Mouse (Mus musculus) ovary, postnatal 36 days (tissue): Measurements from ENCODE around the gene Esr1.

Experiments
- DNase-seq: peaks from one replicate; pipeline ENCODE4 v3.0.0; 2022; ENCODE audit warnings: low spot score, mixed read lengths

Gene Esr1

DNA sequence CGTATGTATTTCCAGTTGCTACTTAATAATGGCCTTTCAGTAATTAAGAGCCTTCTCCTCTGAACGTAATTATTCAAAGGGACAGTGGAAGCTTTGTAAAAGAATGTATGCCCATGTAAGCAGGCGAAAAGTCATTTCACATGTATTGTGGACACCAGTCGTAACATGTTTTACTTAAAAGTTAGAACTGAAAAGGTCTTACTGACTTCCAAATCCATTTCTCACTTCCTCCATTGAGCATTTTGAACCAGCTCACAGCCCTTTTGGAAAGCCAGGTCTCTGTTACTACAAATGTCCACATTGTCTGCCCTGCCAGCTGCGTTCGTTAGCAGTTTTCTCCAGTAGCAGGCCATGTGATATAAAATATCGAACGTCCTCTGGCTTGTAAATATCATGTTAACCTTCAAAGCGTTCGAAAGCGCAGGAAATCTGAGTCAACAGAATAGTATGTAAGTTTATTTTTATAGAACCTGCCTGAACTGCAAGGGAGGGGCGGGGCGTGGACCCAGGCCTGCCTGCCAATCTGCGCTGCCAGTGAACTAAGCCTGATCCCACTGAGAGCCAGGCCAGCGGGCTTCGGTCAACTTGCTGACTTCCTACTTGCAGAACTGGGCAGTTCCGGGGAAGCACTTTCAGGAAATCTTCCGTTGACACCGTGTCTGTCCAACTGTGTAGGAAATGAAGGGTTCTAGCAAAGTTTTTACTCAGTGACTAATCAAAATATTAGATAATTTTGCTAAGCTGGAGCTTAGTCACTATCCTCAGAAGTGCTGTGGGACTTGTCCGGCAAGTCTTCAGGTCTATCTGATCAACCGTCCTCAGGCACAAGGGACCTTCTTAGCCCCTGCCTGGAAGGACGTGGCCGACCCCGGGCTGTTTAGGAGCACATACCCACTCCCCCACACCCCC is 9.5 kb downstream of the Esr1 start:
- DNase-seq = peak; percentile 68

DNA sequence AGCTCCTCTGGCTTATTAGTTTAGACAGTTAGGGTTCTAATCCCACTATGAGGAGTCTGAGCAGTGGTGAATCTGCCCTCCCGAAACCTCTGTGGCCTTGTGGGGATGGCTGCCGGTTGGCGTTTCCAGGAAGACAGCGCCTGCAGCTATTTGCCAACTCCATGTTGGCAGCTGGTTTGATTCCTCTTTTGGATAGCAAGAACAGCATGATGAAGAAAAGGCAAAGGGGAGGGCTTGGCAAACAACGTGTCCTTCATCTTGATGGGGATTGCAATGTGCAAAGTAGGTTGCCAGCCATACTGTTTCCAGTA is 10.1 kb downstream of the Esr1 start:
- DNase-seq = no peak

DNA sequence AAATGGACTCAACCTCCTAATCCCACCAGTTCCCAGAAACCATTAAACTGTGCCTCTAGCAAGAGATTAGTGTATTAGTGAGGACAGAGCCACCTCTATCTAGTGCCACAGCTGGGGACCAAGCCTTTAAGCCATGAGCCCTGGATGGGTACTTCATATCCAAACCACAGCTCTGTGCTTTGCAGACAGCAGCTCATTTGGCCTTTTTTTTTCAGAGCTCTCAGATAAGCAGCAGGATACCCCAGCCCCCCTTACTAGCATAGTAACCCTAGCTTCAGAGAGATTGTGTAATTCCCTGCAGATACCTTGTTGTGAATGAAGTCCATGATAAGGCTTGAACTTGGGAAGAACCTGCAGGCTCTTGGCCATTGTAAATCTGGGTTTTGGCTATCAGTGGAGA is 11.9 kb downstream of the Esr1 start:
- no peak for DNase-seq

DNA sequence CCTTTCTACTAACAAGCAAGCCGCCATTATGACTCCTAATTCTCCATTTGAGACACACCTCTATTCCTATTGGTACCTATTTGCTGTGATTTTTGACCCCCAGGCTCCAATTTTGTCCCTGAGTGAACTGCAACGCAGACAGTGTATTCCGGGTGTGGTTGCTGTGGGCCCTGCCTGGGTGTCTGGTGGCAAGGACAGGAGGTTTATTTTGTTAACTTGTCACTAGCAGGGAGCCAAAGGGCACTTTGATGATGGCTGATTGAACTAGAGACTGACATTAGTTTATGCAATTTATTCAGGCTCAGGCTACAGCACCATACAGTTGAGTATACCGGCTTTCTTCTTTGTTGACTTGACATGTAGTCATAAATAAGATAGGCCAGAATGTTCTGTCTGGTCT is 13.2 kb downstream of the Esr1 start:
- DNase-seq = no peak

DNA sequence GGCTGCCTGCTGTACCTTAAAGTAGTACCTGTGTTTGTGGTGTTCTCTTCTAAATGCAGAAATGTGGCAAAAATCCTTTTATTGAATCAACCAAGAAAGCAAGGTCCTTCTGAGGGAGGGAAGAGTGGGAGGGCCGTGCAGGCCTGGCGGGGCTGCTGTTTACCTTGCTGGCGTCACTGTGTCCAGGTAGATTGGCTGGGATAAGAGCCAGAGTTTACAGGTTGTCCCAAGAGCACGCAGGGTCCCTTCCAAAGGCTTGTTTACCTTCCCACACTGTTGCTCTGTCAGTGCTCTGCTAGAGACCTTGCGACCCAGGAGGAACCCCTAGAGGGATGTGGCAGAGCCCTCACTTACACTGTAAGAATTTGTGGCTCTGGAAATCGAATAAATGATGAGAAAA is 13.9 kb downstream of the Esr1 start:
- no peak for DNase-seq

DNA sequence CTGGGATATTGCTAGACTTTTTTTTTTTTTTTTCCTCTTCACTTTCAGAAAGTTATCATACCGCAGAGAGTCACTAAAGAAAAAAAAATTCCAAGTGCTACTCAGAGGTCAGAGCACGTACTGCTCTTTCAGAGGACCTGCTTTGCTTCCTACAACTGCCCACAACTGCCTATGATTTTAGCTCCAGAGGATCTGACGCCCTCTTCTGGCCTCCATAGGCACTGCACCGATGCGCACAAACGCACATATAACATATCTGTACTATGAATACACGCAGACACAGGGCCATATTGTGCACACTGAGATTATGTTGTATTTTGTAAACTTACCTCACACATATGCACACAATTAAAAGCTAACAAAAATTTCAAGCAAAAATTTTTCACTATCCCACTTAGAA is 15.0 kb downstream of the Esr1 start:
- DNase-seq = no peak

DNA sequence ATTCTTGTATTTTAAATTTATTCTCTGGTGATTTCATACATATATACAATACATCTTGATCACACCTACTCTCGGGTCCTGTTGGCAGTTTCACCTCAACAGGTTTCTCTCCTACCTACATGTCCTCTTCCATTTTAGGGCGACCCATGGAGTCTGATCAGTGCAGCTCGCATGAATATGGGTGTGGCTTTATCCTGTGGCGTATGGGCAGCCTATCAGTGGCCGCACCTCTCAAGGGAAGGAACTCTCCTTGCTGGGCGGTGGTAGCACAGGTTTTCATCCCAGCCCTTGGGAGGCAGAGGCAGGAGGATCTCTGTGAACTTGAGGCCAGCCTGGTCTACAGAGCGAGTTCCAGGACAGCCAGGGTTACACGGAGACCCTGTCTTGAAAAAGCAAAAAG is 15.6 kb downstream of the Esr1 start:
- no peak for DNase-seq

DNA sequence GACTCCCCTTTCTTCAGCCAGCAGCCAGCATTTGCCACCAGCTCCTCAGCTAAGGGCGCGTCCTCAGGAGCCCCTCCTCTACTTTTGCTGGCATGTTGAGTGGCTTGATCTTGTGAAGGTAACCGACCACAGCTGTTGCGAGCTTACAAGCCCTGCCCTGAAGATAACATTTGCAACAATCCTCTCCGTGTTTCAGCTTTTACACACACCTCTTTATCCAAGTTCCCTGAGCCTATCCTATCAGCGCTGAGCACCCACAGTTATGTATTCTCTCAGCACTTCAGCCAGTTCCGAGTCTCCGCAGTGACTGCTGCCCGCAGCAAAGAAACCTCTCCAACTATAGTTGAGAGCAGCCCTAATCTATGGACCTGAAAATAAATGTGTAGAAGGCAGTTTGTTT is 16.0 kb downstream of the Esr1 start:
- DNase-seq = no peak

DNA sequence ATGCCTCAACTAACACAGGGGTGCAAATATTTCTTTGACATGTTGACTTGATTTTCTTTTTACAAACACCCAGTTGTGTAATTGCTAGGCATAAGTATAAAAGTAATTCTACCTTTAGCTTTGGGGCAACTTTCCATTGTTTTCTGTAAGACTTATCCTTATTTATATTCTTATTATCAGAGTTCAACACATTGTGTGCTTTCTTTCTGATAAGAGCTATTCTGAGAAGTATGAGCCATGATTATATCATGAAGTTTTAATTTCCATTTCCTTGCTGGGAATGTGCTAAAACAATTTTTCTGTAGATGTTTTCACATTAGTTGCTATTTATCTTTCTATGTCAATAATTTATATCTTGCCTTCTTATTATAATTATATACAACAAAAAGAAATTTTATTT is 17.9 kb downstream of the Esr1 start:
- DNase-seq = no peak

DNA sequence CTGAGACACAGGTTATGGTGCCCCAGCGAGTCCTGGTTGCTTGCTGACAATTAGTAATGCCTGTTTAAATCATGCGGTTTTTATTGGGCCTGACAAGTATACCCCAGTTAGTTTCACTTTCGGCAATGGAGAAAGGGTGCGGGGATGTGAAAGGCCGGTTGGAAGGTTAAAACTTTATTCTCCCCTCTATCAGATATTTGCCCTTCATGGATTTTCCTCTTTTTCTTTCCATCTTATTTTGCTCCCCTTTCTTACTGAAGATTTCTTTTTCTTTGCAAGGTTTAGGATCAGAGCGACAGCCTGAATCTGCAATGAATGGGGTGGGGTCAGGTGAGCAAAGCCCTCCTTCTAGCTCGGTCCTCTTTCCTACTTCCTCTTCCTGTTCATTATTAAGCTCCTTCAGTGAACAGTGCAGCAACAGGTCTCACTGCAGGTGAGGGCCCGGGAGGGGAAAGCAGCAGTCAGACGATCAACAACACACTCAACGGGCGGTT is 20.9 kb downstream of the Esr1 start:
- DNase-seq = no peak

DNA sequence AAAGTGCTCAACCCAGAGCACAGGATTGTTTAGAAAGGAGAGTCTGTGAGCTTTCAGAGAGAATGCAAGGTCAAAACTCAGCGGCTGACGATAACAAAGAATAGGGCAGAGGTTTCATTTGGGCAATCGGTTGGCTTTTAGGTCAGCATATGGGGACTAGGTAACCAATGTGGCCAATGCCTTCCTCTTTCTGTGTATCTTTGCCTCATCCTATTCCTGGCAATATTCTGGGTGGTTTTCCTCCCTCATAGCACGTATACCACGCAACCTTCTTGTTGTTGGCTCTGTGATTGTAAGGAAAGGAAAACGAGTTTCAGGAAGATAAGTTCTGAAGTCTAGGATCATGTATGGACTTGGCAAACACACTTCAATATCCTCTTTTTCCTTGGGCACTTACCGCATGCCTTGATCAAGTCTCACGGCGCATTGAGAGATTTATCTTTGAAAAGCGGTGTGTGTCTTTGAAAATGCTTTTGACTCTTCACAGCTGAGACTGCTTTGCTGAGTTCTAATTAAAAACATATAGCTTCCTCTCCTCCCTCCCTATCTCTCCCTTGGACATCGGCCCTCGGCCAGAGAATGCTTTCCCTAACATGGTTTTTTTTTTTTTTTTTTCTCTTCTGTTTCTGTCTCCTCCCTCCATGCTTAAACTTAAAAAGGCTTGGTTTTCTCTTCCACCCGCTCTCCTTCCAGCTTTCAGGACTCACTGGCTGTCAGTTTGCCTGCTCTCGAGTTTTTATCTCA is 22.1 kb downstream of the Esr1 start:
- no peak for DNase-seq

DNA sequence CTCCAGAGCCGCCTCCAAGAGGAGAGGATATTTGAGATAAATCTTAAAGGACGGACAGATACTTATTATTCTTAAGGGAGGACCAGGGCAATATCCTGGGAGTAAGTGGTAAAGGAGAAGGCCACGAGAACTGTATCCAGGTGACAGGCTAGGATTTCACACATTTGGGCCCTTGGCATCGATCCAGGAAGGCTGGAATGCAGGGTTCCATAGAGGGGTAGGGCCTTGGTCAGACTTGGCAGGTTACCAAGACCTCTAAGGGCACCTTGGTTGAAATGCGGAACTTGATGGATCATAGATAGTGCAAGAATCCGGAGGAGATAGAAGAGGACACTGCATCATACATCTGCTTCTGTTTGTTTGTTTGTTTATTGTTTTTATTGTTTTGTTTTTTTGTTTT is 24.3 kb downstream of the Esr1 start:
- no peak for DNase-seq

DNA sequence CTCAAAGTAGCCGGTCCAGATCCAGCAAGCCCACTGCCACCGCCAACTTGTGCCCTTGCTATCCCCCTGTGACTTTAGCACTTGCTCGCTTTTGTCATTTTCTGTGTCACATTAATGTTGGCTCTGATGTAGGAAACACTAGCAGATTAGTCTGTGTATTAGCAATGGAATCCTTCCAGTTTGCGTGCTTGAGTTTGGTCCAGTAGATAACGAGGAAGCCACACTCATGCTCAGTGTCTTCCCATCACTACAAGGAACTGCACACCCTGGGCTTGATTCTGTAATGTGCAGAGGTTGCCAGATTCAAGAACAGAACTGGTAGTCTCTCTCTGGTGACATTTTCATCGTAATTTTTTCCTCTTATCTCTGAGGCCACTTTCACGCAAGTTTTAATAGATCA is 34.7 kb downstream of the Esr1 start:
- DNase-seq = no peak

DNA sequence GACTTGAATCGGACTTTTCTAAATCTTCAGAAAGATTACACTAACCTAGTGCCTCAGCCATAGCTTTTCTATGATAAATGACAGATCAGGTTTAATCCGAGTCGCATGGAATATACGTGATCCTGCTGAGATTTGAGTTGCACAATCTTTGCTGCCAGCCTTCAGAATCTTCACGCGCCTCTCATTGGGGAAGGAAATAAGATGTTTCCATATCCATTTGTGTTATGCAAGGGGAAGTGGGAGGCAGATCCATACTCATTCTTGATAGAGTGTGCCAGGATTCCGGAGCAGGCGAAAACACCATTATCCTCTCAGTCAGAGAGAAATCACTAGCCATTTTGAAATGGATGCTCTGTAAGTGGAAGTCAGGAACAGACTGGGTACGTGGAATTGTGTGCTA is 35.5 kb downstream of the Esr1 start:
- no peak for DNase-seq

DNA sequence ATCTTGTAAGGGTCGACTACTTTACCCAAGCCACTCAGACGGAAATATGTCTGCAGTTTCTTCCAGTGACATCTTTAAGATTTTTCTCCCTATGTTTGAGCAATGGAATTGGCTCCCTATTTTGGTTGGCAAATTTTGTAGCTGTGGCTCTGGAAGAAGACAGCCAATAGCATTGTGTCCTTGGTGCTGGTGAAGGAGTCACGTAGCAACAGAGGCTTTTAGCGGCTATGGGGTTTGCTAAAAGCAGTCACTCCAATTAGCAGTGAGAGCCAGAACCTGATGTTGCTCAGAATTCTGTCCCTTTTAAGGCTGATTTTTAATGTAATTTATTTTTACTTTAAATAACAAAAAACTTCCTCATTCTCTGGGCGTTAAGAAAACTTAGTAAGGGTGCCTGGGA is 54.0 kb downstream of the Esr1 start:
- DNase-seq = no peak

DNA sequence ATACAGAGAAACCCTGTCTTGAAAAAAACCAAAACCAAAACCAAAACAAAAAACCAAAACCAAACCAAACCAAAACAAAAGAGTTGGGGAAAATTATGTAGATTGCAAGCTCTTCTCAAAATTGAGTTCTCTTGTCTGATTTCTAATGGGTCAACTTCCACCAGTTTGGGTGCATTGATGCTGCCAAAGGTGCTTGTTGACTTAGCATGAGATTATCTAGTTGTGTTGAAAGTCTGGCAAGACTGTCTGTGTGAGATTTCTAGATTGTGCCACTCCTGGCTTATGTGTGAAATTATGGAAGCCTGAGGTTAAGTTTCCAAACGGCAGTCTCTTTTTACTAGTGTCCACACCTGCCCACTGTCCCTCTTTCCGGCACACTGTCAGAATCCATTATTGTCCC is 55.6 kb downstream of the Esr1 start:
- no peak for DNase-seq

DNA sequence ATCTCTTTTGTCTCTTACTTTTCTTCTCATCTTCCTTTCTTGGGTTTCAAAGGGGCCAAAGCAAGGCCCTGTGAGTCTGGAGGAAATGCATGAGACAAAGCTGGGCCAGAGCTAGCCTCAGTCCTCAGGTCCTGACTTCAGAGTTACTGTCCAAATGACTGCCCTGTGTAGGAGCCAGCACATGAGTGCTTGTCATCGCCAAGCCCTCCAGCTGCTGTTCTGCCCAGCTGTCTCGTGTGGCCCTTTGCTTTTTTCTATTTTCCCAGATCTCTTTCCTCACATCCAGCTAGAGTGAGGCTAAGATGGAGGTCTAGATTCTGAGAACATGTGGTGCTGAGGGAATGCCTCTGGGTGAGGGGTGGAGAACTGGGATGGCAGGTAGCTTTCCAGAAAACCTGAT is 58.7 kb downstream of the Esr1 start:
- no peak for DNase-seq

DNA sequence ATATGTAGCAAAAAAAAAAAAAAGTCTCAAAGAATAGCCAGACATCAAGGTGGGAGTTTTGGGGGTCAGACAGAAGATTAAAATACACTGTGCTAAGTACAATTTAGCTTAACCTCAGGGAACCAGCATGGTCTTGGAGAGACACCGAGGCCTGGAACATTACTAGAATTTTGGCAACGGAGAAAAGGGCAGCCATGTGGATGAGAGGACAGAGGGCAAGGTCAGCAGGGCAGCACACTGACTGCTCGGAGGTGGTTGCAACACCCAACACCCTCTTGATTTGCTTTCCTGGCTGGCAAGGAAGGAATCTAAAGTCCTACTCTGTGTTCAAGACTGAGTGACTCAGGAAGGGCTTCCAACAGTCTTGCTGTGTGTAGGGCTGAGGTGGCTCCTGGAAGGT is 60.5 kb downstream of the Esr1 start:
- DNase-seq = peak; percentile 7

DNA sequence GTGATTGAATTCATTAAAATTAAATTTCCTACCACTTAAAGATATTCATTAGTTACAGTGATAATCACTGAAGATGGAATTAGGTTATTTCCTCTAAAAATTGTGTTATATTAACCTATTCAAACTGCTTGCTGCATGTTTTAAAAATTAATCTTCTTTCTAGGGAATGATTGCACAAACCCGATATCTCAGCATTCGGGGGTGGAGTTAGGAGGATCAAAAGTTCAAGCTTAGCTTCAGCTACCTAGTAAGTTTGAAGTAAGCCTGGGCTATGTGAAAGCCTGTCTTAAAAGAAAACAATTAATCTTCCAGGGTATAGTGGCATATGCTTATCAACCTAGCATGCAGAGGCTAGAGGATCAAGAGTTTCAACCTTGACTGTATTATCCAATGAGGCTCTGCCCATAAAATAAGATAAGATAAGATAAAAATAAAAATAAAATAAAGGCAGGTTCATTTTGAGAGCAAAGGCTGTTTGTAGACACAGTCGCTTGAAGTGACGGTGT is 62.0 kb downstream of the Esr1 start:
- DNase-seq = no peak

DNA sequence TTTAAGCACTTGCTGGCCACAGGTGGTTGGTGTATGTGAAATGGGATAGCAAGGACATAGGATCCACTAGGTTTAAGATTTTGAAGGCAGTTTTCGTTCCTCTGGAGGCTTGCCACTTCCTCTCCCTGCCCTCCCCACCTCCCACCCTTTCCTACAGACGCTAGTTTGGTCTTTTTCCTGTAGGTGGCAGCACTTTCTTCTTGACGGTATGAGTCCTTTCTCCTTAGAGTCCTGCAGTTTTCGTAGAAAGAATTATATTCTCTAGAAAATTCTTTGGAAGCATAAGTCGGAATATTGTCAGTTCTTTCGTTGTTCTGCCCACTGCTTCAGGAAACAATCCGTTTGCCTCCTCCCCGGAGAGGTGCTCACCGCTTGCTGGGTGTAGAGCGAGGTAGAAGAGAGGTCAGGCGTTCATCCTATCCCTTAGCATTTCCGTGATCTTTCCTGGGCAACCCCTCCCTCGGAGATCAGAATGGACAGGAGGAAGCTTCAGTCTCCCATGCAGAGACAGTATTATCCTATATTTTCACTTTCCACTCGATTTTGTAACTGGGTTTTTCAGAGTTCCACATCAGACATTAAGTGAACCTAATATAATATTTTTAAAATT is 63.7 kb downstream of the Esr1 start:
- peak; percentile 12 for DNase-seq

DNA sequence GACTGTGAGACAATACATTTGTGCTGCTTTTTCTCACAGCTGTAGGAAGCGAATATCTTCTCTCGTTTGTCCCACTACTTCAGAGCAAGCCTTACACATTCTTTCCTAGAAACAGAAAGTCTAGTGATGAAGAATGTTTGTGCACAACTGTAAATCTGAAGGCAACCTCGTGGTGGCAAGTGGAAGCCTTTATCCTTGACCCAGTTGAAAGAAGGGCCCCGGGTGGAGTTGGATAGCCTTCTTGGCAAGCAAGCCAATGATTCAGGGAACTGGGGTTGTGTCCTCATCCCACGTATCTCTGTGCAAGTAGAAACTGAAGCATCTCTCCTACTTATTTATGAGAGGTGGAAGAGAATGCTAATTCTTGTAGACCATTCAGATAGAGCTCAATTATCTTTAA is 71.7 kb downstream of the Esr1 start:
- peak; percentile 16 for DNase-seq

DNA sequence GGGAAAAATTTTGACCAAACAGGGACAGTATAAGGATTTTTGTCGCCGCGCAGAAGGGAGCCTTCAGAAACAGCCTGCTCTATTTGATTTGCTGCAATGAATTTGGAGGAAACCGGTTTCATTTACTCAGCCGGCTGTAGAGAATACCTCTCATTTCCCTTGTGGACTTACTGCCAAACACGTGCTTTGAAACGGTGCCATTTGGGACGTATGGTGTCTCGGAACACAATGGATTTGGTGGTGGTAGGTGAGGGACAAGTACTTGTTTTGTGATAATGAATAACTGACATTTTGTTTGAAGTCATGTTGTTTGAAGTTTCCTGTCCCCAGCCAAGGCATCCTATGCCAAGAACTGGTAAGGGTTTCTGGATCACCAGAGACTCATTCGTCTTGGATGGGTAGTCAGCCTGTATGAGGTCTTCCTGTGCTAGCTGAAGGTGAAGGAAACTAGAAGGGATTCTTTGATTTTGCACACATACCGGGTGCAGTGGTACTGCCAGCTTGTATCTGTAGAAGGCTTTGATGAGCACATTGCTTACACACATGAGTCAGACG is 72.4 kb downstream of the Esr1 start:
- DNase-seq = no peak
